Mouse (Mus musculus): ENCODE results near the gene Gm20924. TPM values are rescaled to one million over a fixed set of nuclear protein-coding genes. Genes with fewer than 3 reads are reported as not detected.

The Gm20924 gene
- not detected for polyA plus RNA-seq (2017; shearing (Covaris generic))

DNA sequence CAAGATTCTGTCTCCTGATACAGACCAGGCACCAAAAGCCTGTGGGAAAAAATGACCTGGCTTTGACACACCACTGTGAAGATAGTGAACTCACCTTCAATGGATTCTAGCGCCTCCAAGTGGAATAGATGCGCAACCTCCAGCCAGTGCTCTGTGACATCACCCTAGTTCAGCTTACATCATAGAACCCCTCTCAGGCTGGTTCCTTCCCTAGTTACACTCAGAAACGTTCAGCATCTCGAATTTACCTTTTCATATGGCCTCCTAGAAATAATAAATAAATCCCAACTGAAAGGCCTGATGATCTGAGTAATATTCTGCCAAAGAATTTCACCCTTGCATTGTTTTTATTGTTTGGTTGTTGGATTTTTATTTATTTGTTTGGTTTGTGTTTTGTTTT is at the start of gene Gm20924:
TSS of gene Gm20924 (minus strand) at position 101 of the 400 bp plus-strand sequence.

Other genes starting within 250 kb of the Gm20924 start
- gene Gm20736, start 170.2 kb upstream of the Gm20924 start, polyA plus RNA-seq (2017; shearing (Covaris generic)) = not detected

All from inflammation-experienced regulatory T-cells, adult 16 weeks (primary cell).